Mouse (Mus musculus) liver, embryonic 13.5 days (tissue): Measurements from ENCODE around the gene Mmp14. TPM values are rescaled to one million over a fixed set of nuclear protein-coding genes. Genes with fewer than 3 reads are reported as not detected.
A peak's percentile ranks its signal among the peaks of the same experiment; 100 is the strongest.

ENCODE experiments used
- ATAC-seq: fragments of 200-750 bp; cut with Nextera tagmentation; 2 replicates; pipeline ENCODE4 v1.8.0; 2017; ENCODE audit warnings: low read depth, mild to moderate bottlenecking, moderate number of reproducible peaks, moderate library complexity
- DNase-seq: peaks from one replicate; pipeline ENCODE4 v3.0.0; 2022
- H3K27ac ChIP-seq: fragments of 300-500 bp; sonication (generic); 2 replicates; pipeline ENCODE4 v1.5.1; 2015; ENCODE audit warnings: moderate library complexity, mild to moderate bottlenecking, inconsistent platforms
- H3K27me3 ChIP-seq: fragments of 300-500 bp; sonication (generic); 2 replicates; pipeline ENCODE4 v1.6.1; 2015; ENCODE audit warnings: mild to moderate bottlenecking, inconsistent platforms
- H3K36me3 ChIP-seq: fragments of 300-500 bp; sonication (generic); 2 replicates; pipeline ENCODE4 v1.6.1; 2015; ENCODE audit warnings: mild to moderate bottlenecking, inconsistent platforms
- H3K4me1 ChIP-seq: fragments of 300-500 bp; sonication (generic); replicated peaks from 2 replicates; pipeline ENCODE4 v1.6.1; 2015; ENCODE audit warnings: inconsistent platforms
- H3K4me2 ChIP-seq: fragments of 300-500 bp; sonication (generic); 2 replicates; pipeline ENCODE4 v1.6.1; 2015; ENCODE audit warnings: inconsistent platforms, mild to moderate bottlenecking, moderate library complexity
- H3K4me3 ChIP-seq: fragments of 300-500 bp; sonication (generic); replicated peaks from 2 replicates; pipeline ENCODE4 v1.5.1; 2015; ENCODE audit warnings: mild to moderate bottlenecking, inconsistent platforms
- H3K9ac ChIP-seq: fragments of 300-500 bp; sonication (generic); 2 replicates; pipeline ENCODE4 v1.6.1; 2015; ENCODE audit warnings: mild to moderate bottlenecking, inconsistent platforms
- H3K9me3 ChIP-seq: fragments of 300-500 bp; sonication (generic); replicated peaks from 2 replicates; pipeline ENCODE4 v1.6.1; 2016; ENCODE audit warnings: inconsistent platforms
- whole genome bisulfite sequencing: fragments of 180-500 bp; shearing (Covaris S2); methylation state at CpG from one replicate; pipeline ENCODE4 v1.1.7; 2015; ENCODE audit not compliant: insufficient replicate concordance; 5-methylcytosine and 5-hydroxymethylcytosine counted together
- polyA plus RNA-seq: library from polyadenylated mRNA; unstranded; fragments of >200 nt; fragmentation: Nextera tagmentation; extraction: Ambion mirVana; gene quantifications from 2 replicates; pipeline ENCODE4 v1.2.1, GENCODE M21; 2015

Mmp14 gene
- polyA plus RNA-seq, 1 experiment from 2014 or later = 19.8 TPM

- H3K27me3 ChIP-seq = 0 out of 2 replicates have a peak, but pooled peaks cover 4% of the 10 kb centered on the region
- peak overlapping the region; percentile 45 for H3K4me2 ChIP-seq
- H3K4me3 ChIP-seq = peak overlapping the region; percentile 9; the same call in 1 of the 2 replicates
- peaks cover 60% of the 10 kb centered on the region for H3K4me1 ChIP-seq
- 25% methylated on average over 18 of the region's 18 CpGs for WGBS
- ATAC-seq (no peak), DNase-seq (no peak)
- H3K9me3 ChIP-seq = no peaks in the 10 kb centered on the region
- peak overlapping the region; percentile 38; the same call in 1 of the 2 replicates for H3K9ac ChIP-seq
- no peak overlapping the region for H3K27ac ChIP-seq
- no peaks in the 10 kb centered on the region for H3K36me3 ChIP-seq
Measured at GRCm38 (mm10) chr14:54413877-54414700, 17.3 kb upstream of the Mmp14 start.

GRCm38 (mm10) chr14:54415241-54416020 is 16.0 kb upstream of the Mmp14 start:
- H3K36me3 ChIP-seq = no peaks in the 10 kb centered on the region
- H3K4me3 ChIP-seq = no peak overlapping the region
- H3K4me1 ChIP-seq = peaks cover 50% of the 10 kb centered on the region
- WGBS = 40% methylated on average over 13 of the region's 13 CpGs
- 0 out of 2 replicates have a peak overlapping the region, but pooled peaks have one; percentile 17 for H3K9ac ChIP-seq
- H3K4me2 ChIP-seq = no peak overlapping the region
- H3K27ac ChIP-seq = no peak overlapping the region
- ATAC-seq = no peak
- H3K9me3 ChIP-seq = no peaks in the 10 kb centered on the region
- H3K27me3 ChIP-seq = 0 out of 2 replicates have a peak, but pooled peaks cover 4% of the 10 kb centered on the region
- DNase-seq = no peak

DNA sequence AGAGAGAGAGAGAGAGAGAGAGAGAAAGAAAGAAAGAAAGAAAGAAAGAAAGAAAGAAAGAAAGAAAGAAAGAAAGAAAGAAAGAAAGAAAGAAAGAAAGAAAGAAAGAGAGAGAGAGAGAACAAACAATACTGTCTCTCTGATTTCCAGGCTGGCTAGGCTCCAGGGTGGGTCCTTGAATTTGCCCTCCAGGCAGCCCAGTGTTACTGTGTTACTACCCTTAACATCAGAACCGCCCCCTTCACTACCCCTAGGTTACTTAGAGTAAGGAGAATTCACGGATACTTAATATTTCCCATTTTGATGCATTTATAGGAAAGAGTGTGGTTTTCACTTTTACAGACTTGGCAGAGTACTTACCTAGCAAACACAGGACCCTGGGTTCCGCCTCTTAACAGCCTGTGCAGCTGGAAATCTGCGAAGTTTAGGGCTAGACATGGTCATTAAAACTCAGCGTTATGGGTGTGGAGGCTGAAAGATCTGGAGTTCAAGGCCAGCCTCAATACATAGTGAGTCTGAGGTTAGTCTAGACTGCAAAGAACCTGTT is 15.1 kb upstream of the Mmp14 start:
- Histone ChIP-seq H3K27me3 (0 out of 2 replicates have a peak, but pooled peaks cover 4% of the 10 kb centered on the region), H3K9ac (no peak overlapping the region), H3K4me1 (peaks cover 43% of the 10 kb centered on the region), H3K4me3 (no peak overlapping the region), H3K36me3 (no peaks in the 10 kb centered on the region), H3K9me3 (no peaks in the 10 kb centered on the region), H3K4me2 (no peak overlapping the region), H3K27ac (no peak overlapping the region)
- 50% methylated on average over 5 of the region's 5 CpGs for WGBS
- DNase-seq = no peak
- ATAC-seq = no peak

DNA sequence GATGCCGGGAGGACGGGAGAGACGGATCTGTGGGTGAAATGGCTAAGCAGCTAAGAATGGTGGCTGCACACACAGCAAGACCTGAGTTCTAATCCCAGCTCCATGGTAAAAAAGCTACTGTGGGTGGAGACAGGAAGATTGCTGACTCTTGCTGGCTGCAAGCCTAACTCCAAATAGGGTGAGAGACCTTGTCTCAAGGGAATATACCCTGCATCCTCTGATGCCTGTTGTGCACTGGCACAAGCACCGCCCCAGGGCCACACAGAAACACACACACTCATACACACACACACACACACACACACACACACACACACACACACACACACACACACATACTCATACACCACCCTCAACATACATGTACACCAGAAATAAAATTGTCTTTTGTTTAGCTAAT is 14.6 kb upstream of the Mmp14 start:
- ATAC-seq = no peak
- Histone ChIP-seq H3K4me3 (peak overlapping the region; percentile 47; the same call in 1 of the 2 replicates), H3K9ac (peak overlapping the region; percentile 68; the same call in 1 of the 2 replicates)

GRCm38 (mm10) chr14:54417623-54418081 is 13.8 kb upstream of the Mmp14 start, which contains the start of gene Slc7a7:
Slc7a7 (minus strand) TSS chr14:54417780.
- H3K4me3 ChIP-seq = peak within 1 kb of the TSS; percentile 47
- peak within 1 kb of the TSS; percentile 44; the same call in 1 of the 2 replicates for H3K27ac ChIP-seq
- peak within 1 kb of the TSS; percentile 64 for H3K4me2 ChIP-seq
- H3K9me3 ChIP-seq = no peaks in the 10 kb centered on the region
- peak within 1 kb of the TSS; percentile 68 for H3K9ac ChIP-seq
- peak; percentile 75 for ATAC-seq
- 0 out of 2 replicates have a peak, but pooled peaks cover 4% of the 10 kb centered on the region for H3K27me3 ChIP-seq
- H3K4me1 ChIP-seq = peaks cover 43% of the 10 kb centered on the region
- H3K36me3 ChIP-seq = no peaks in the 10 kb centered on the region
- peak; percentile 52 for DNase-seq
- WGBS = 5% methylated on average over 19 of the region's 19 CpGs

More for the DNA sequence above, 14.6 kb upstream of the Mmp14 start:
- DNase-seq = no peak
- Histone ChIP-seq H3K4me2 (peak overlapping the region; percentile 64), H3K4me1 (peaks cover 43% of the 10 kb centered on the region), H3K27me3 (0 out of 2 replicates have a peak, but pooled peaks cover 4% of the 10 kb centered on the region), H3K9me3 (no peaks in the 10 kb centered on the region), H3K36me3 (no peaks in the 10 kb centered on the region), H3K27ac (no peak overlapping the region)
- 66% methylated on average over 4 of the region's 4 CpGs for WGBS

DNA sequence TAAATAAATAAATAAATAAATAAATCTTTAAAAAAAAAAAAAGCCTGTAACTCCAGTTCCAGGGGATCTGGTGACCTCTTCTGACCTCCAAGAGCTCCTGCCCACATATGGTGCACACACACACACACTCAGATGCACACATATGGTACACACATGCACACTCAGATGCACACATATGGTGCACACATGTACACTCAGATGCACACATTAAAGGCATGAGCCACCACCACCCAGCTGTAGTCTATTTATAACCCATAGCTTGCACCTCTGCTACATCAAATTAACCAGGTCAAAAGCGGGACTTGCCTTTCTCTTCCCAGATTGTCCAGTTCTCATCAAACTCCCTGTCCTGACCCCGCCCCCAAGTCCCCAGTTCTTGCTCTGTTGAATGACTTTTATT is 10.4 kb upstream of the Mmp14 start:
- Histone ChIP-seq H3K4me1 (peaks cover 45% of the 10 kb centered on the region), H3K27me3 (no peaks in the 10 kb centered on the region), H3K9me3 (no peaks in the 10 kb centered on the region), H3K4me3 (no peak overlapping the region), H3K4me2 (no peak overlapping the region), H3K9ac (no peak overlapping the region), H3K27ac (no peak overlapping the region), H3K36me3 (no peaks in the 10 kb centered on the region)
- ATAC-seq (no peak), DNase-seq (no peak)
- WGBS = 66% methylated on average over 2 of the region's 2 CpGs

DNA sequence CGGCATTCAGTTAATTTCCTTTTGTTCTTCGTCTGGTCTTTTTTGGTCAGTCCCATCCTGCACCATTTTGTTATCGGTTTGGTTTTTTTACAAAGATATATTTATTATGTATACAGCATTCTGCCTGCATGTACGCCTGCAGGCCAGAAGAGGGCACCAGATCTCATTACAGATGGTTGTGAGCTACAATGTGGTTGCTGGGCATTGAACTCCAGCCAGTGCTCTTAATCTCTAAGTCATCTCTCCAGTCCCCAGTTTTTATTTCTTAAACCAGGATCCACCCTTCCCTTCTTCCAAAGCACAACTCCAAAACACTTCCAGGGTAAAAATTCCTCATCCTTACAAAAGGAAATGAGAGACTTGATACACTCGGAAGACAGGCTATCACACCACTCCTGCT is 8.0 kb upstream of the Mmp14 start:
- H3K36me3 ChIP-seq = peaks cover 2% of the 10 kb centered on the region; the same call in 1 of the 2 replicates
- no peak overlapping the region for H3K9ac ChIP-seq
- WGBS = 48% methylated on average over 5 of the region's 5 CpGs
- ATAC-seq = no peak
- no peak overlapping the region; the same call in 1 of the 2 replicates for H3K27ac ChIP-seq
- no peak for DNase-seq
- H3K4me1 ChIP-seq = peaks cover 47% of the 10 kb centered on the region
- H3K27me3 ChIP-seq = no peaks in the 10 kb centered on the region
- H3K4me2 ChIP-seq = no peak overlapping the region
- H3K4me3 ChIP-seq = no peak overlapping the region
- no peaks in the 10 kb centered on the region for H3K9me3 ChIP-seq

DNA sequence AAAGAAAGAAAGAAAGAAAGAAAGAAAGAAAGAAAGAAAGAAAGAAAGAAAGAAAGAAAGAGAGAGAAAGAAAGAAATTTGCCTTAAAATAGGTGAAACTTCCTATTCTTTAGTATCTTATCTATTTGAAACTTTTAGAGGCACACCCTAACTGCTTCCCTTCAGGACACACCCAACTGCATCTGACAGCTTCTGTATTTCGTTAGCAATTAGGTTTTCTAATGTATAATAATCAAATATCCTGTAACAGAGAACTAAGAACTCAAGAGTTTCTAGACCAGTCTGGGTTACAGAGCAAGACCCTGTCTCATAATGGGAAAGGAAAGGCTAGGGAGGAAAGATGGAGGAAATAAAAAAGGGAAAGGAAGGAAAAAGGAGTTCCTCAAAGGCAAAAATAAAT is 6.8 kb upstream of the Mmp14 start:
- H3K27ac ChIP-seq = peak overlapping the region; percentile 84
- no peaks in the 10 kb centered on the region for H3K9me3 ChIP-seq
- H3K9ac ChIP-seq = peak overlapping the region; percentile 18; the same call in 1 of the 2 replicates
- 9% methylated on average over 1 of the region's 1 CpGs for WGBS
- peaks cover 14% of the 10 kb centered on the region for H3K36me3 ChIP-seq
- 0 out of 2 replicates have a peak overlapping the region, but pooled peaks have one; percentile 18 for H3K4me3 ChIP-seq
- peaks cover 6% of the 10 kb centered on the region for H3K27me3 ChIP-seq
- DNase-seq (no peak), ATAC-seq (peak; percentile 56)
- peak overlapping the region; percentile 50 for H3K4me2 ChIP-seq
- H3K4me1 ChIP-seq = peaks cover 58% of the 10 kb centered on the region

- H3K9me3 ChIP-seq = no peaks in the 10 kb centered on the region
- peak overlapping the region; percentile 82 for H3K4me3 ChIP-seq
- peak overlapping the region; percentile 73 for H3K4me2 ChIP-seq
- H3K27ac ChIP-seq = peak overlapping the region; percentile 84
- H3K27me3 ChIP-seq = peaks cover 15% of the 10 kb centered on the region
- ATAC-seq = no peak
- peaks cover 67% of the 10 kb centered on the region for H3K4me1 ChIP-seq
- WGBS = 18% methylated on average over 1 of the region's 1 CpGs
- H3K36me3 ChIP-seq = peaks cover 20% of the 10 kb centered on the region
- peak overlapping the region; percentile 83; the same call in 1 of the 2 replicates for H3K9ac ChIP-seq
- DNase-seq = no peak
Measured at GRCm38 (mm10) chr14:54425540-54425939, 5.9 kb upstream of the Mmp14 start.

DNA sequence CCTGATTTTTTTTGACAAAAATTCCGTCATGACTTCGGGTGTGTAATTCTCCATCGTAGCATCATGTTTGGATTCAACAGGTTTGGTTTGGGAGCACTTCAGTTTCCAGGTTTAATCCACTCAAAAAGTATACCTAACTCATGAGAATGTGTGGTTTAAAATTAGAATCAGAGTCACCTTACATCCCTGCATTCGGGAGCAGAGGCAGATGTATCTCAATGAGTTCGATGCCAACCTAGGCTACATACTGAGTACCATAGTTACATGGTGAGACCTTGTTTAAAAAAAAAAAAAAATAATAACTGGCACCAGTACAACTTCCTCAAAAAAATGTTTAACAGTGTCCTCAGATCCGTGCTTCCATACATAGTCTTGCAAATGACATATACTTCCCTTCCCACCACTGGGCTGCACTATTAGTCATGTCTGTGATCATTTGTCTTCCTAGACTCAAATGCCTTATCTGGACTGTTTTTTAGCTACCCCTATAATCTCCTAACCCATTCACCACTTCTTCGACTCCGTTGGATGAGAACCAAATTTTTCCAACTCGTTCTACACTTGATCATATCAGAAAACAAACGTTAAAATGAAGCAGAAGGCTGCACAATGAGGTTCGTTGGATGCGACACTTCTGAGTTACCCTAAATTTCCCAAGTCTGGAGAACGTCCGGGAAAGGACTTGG is 5.3 kb upstream of the Mmp14 start:
- Histone ChIP-seq H3K4me2 (peak overlapping the region; percentile 73), H3K36me3 (peaks cover 20% of the 10 kb centered on the region), H3K27me3 (peaks cover 21% of the 10 kb centered on the region), H3K9me3 (no peaks in the 10 kb centered on the region), H3K4me1 (peaks cover 73% of the 10 kb centered on the region), H3K4me3 (peak overlapping the region; percentile 82), H3K27ac (peak overlapping the region; percentile 84), H3K9ac (peak overlapping the region; percentile 83)
- WGBS = 27% methylated on average over 14 of the region's 14 CpGs
- no peak for ATAC-seq
- DNase-seq = no peak
